Mouse (Mus musculus) right cerebral cortex, postnatal 25 days (tissue): Measurements from ENCODE around the gene Ak9.
"Not testable (repeated sequence)": the region's sequence is repeated elsewhere in the genome, so short reads cannot be mapped to it uniquely, and the experiment has no call there.

Experiments
- DNase-seq: peaks from one replicate; pipeline ENCODE4 v3.0.0; 2022

The Ak9 gene

DNA sequence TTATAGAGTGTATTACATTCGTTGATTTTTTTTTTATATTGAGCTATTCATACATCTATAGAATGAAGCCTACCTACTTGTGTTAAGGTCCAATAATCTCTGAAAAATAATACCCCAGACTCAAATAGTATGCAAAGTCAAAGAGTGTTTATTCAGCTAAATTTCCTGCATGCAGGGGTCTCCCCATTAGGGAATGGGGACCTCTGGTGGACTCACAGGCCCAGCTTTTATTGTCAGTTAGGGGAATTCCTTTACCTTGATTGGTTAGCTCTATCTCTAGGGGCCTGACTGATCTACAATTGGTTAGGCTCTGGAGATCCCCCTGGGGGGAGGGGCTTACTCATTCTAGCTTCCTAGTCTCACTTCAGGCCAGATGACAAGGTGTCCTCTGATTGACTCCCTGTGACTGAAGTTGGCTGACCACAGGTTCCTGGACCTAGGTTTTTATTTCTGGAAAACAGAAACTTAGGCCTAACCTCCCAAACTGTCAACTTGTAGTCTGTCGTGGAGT, 28.8 kb downstream of the Ak9 start:
- DNase-seq: no peak

DNA sequence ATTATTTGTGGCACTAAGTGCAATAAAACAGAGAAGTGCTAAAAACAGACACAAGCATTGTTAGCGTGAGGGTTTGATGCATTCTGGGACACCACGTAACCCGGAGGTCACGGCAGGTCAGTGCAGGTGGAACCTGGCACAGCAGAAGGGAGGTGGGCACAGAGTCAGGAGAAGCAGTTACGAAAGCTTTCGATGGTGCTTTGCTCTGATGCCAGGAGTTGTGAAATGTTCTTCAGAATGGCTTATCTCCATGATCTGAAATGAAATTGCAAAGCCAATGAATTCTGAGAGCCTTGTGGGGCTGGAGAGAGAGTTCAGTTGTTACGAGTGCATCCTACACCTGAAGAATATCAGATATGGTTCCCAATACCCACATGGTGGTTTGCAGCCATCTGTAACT, 37.6 kb downstream of the Ak9 start:
- no peak for DNase-seq

DNA sequence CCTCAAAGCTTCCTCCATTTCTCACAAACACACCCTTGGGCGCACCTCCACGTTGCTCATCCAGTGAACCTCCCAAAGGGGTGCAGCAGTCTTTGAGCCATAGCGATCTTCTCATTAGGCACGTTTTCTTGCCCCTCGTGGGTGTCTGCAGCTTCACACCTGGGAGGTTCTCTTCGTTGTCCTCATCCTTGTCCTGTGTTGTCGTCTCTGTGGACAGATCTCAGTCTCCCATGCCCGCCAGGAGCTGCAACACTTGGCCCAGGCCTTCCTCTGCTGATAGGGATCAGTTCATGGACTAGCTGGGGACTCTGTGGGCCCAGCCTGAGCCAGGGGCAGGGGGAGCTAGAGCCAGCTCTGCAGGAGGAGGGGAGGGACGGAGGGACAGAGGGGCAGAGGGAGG, 61.3 kb downstream of the Ak9 start:
- DNase-seq: no peak

DNA sequence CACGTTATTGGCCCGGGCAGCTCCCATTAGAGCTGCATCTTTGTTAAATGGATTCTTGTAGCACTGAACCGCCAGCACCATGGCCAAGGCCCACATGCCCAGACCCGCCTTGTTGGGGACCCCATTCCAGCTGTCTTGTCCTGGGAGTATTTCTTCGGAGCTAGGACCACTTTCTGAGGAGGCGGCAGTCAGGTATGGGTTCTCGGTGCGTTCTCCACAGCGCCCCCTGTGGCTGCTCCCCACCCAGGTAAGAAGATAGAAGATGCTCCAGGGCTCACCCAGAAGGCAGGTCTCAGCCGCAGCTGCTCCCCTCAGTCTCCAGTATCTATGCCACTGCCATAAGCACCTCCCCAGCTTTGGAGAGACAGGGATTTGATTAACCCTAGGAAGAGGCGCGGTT, 76.7 kb downstream of the Ak9 start:
- no peak for DNase-seq

DNA sequence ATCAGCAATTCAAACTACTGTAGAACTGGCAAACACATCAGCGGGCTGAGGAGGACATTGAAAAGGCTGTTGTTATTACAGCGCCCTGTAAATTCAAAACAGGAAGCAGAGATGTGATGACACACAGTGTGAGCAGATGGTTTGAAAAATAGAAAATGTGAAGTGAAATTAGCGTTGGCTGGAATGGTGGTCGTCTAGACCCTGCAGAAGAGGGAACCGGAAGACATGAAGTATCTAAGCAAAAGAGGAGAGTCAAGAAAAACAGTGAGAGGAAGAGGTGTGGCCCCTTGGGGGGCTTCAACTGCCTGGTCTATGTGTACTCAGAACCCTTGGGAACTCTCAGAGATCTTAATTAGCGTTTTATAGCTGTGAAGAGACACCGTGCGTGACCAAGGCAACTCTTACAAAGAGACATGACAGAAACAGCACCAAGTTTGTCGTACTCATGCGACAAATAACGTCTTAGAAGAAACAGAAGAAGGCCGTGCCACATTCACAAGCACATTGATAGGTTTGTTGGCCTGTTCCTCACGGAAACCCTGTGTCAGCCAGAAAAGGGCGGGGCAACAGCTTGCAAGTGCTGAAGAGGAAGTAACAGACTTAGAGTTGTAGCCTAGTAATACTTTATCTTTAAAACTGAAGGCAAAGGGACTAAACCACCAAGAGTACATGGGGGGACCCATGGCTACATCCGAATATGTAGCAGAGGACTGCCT, 81.9 kb downstream of the Ak9 start:
- DNase-seq: no peak

DNA sequence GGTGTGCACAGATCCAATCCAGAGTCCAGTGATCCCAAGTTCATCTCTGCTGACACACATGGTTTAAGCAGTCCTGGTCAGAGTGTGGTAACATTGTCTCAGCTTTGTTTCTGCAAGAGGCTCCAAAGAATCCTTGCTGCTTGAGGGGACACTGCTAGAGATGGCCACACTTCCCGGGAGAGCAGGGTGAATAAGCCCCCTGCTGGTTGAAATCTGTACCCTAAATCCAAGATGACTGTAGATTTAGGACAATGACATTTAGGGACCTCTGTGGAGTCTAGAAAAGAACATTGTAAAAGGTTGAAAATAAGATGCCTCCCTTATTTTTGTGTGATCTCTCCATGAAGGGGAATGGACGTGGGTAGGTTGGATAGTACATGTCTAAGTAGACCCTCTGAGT, 89.8 kb downstream of the Ak9 start:
- no peak for DNase-seq

DNA sequence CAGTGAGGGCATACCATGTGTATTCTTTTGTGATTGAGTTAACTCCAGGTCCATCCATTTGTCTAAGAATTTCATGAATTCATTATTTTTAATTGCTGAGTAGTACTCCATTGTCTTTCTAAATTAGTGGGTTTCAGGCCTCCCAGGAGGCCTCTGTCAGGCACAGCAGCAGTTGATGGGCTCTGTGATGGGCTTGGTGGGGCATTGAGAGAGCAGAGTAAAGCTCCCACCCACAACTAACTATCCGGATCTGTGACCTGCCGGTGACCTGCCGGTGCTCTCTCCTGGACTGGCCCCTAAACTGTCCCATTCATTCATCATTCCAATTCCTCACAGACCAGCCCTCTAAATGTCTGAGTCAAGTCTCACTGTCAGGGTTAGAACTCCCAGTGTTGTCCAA, 97.3 kb downstream of the Ak9 start:
- DNase-seq: no peak

DNA sequence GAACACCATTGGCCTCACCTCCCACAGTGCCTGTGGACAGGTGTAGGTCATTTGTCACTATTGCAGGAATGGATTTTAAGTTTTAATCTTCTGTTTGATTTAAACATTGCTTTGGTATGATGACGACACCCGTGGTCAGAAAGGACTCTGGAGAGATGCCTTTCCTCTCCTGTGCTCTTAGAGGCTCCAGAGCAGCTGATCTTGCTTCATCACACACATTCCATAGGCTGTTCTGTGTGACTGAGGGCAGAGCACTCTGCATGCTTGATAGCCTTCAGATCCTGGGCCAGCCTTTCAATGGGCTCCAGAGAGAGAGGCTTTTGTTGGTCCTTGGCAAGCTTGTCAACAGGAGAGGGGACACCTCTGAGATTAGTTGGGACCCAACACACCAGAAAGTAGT, 99.6 kb downstream of the Ak9 start:
- DNase-seq: no peak

DNA sequence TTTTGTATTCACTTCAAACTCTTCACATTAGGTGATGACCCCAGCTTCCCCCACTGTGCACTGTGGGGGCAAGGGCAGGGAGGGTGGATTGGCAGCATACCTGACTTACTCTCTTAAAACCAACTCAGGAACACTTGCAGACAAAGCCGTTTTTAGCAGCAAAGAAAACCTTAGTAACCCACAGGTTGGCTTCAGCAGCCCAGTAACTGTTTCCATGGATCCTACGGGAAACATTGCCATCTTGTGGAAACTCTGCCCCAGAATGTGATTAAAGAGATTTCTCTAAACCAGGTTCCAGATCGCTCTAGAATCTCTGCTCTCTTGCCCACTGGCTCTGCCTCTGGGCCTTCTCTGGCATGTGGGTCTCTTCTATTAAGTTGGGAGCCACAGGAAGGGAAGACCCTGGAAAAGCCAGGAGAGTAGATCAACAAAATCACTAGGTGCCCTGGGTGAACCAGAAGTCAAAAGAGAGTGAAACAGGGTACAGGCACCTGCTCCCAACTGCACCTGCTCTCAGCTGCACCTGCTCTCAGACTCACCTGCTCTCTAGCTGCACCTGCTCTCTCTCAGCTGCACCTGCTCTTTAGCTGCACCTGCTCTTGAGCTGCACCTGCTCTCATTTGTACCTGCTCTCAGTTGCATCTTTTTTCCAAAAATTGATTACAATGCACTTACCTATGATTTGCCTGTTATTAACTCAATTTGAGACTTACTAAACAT, 100.3 kb downstream of the Ak9 start:
- no peak for DNase-seq

DNA sequence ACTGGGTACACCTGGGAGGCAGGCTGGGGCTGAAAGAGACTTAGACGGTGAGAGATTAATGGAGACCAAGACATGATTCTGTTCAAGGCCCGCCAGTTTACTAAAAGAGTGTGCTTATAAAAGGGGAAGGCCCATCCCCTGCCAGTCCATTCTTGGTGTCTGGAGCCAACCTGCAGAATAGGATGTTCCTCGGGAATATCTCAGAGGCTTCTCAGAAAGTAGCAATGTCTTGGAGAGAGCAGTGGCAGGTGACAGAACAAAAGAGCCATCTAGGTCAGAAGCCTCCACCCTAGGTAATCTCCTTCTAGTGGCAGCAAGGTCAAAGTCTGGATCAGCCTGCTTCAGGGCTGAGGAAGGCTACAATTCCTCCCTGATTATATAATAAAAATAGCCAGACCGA, 106.4 kb downstream of the Ak9 start:
- DNase-seq: not testable (repeated sequence)

DNA sequence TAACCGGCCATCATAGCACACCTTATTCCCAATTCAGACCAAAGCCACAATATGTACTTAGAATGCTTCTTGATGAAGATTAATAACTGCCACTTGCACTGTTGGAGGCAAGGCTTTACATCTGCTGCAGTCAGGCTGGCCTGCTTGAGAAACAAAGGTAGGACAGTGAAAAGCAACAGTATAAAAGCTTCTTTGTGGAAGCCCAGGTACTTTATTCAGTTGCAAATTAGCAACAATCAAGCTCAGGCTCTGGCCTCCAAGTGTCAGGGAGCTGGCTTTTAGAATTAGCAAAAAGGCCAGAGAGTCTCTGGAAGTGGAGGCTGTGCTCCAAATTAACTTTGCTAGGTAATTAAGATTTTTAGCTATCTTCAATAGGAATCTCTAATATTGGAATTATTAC, 107.0 kb downstream of the Ak9 start:
- not testable (repeated sequence) for DNase-seq

- DNase-seq: not testable (repeated sequence)
Measured at GRCm38 (mm10) chr10:41413471-41413870, 109.7 kb downstream of the Ak9 start.

DNA sequence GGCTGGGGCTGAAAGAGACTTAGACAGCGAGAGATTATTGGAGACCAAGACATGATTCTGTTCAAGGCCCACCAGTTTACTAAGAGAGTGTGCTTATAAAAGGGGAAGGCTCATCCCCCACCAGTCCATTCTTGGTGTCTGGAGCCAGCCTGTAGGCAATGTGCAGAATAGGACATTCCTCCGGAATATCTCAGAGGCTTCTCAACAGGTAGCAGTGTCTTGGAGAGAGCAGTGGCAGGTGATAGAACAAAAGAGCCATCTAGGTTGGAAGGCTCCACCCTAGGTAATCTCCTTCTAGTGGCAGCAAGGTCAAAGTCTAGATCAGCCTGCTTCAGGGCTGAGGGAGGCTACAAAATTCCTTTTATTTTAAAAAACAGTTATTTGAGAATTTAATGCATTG, 111.6 kb downstream of the Ak9 start:
- DNase-seq: not testable (repeated sequence)

DNA sequence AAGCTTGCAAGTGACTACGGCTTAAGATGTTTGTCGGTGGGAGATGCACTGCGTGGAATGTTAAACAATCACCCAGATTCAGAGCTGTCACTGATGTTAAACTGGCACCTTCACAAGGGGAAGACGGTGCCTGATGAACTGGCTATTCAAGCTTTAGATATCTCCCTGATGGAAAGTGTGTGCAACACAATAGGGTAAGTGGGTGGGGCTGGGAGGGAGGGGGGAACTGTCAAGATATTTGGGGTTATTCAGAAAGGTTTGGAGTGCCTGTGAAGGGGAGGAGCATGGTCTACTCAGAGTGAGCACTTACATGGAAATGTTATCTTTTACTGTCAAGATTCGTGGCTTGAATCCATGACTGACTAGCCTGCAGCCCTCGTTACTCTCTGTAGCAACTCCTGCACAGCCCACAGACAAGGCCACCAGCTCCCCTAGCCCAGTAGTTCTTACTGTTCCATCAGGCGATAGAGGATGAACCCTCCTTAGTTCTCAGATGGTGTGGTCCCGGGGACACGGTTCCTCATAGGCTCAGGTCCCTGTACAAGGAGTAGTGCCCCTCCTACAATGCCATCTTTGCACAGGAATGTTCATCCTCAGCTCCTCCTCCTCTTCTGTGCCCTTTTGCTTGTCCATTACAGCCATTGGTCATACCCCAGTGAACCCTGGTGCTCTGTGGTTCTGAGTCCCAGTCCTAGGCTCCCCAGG, 116.9 kb downstream of the Ak9 start:
- DNase-seq: no peak

GRCm38 (mm10) chr10:41423681-41424080, 119.9 kb downstream of the Ak9 start:
- no peak for DNase-seq

GRCm38 (mm10) chr10:41426368-41426767, 122.6 kb downstream of the Ak9 start:
- DNase-seq: no peak

DNA sequence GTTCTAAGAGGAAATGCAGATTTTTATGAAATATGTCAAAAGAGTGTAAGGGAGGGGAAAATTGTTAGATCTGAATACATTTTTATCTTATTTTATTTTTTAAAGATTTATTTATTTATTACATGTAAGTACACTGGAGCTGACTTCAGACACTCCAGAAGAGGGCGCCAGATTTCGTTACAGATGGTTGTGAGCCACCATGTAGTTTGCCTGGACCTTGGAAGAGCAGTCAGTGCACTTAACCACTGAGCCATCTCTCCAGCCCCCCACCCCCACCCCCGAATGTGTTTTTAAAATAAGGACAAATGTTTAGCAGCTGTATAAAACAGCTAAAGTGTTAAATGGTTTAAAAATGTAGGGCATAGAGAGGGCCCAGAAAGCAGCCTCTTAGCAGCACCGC, 130.8 kb downstream of the Ak9 start:
- DNase-seq: no peak

DNA sequence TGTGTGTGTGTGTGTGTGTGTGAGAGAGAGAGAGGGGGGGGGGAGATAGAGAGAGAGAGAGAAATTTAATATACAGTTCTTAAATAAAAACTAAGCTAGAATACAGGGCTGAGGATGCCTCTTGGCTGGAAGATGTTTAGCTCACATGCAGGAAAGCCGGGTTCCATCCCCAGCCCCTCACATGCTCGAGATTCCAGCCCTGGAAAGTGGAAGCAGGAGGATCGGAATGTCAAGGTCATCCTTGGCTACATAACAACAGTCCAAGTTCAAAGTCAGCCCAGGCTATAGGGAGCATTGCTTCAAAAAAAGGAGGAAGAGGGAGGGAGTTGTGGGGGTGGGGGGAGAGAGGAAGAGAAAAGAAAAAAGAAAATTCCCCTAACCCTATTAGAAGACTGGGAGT, 131.4 kb downstream of the Ak9 start:
- no peak for DNase-seq

GRCm38 (mm10) chr10:41448216-41448615, 144.4 kb downstream of the Ak9 start:
- DNase-seq: no peak

DNA sequence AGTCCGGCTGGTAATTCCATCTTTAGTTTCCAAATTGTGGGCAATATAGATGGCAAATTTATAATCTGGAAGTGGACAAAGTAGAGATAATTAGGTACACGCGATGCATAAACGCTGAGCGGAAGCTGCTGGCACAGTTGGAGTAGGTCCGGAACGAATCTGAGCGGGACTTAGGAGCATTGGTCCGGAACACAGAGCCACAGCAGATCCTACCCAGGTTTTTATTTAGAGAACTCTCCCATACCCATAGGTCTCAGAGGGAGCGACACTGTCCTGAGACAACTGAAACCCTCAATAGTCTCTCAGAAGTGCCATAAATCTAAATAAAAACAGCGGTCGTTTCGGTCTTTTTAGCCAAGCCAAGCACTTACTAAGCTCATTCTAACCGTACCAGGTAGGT, 145.9 kb downstream of the Ak9 start:
- DNase-seq: peak; percentile 33

DNA sequence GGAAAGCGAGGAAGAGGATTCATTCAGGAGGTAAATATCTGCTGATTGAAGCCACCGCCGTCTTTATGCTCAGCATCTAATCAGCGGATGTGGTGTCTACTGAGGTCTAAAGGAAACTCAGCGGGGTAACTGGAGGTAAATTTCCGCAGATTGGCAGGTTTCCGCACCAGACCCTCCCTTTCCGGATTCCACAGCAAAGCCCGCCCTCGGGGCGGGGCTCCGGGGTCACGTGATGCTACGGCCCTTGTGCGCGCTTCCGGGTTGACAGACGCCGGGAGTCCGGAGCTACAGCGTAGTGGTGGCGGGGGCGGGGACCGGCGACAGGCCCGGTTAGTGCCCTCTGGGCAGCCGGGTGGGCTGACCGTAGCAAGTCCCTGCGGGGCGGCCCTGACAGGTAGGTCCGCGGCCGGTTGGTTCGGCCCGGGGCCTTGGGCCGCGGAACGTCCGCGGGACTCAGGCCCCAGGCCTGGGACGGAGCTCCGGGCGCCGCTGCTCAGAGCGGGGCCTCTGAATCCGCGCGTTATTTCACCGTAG, 146.4 kb downstream of the Ak9 start, which contains the start of gene Zbtb24:
Gene Zbtb24 (plus strand): TSS at position 247 of the 534 bp plus-strand sequence.
- peak; percentile 93 for DNase-seq

DNA sequence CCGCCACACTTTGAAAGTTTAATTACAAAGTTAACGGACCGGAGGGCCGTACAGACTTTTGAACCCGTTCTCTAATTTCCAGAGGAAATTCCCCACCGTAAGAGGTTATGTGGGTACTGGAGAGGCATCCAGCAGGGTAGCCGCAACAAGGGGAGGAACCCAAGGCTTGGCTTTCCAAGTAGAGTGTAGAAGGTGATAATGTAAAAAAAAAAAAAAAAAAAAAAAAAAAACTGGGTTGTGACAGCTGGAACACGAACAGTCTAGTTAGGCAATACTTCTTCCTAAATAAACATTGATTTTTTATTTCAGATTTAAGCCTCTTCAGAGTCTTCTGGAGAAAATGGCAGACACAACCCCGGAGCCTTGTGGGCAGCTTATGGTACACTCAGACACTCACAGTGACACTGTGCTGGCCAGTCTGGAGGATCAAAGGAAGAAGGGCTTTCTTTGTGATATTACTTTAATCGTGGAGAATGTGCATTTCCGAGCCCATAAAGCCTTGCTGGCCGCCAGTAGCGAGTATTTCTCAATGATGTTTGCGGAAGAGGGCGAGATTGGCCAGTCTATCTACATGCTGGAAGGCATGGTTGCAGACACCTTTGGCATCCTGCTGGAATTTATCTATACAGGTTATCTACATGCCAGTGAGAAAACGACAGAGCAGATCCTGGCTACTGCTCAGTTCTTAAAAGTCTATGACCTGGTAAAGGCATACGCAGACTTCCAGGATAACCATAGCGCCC, 147.2 kb downstream of the Ak9 start:
- no peak for DNase-seq

DNA sequence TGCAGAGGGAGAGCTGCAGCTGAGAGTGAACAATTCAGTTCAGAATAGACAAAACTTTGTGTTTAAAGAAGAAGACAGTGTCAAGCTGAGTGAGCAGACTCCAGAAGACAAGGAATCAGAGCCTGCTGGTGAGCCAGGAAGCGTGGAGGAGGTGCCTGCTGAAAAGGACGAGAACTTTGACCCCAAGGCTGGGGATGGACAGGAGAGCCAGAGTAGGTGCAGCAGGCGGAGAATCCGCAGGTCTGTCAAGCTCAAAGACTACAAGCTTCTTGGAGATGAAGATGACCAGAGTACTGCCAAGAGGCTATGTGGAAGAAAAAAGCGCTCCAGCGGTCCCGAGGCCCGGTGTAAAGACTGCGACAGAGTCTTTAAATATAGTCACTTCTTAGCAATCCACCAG, 147.9 kb downstream of the Ak9 start:
- no peak for DNase-seq
